9 mouse cellular contexts compared by ENCODE assay signal in the genomic region with DNA sequence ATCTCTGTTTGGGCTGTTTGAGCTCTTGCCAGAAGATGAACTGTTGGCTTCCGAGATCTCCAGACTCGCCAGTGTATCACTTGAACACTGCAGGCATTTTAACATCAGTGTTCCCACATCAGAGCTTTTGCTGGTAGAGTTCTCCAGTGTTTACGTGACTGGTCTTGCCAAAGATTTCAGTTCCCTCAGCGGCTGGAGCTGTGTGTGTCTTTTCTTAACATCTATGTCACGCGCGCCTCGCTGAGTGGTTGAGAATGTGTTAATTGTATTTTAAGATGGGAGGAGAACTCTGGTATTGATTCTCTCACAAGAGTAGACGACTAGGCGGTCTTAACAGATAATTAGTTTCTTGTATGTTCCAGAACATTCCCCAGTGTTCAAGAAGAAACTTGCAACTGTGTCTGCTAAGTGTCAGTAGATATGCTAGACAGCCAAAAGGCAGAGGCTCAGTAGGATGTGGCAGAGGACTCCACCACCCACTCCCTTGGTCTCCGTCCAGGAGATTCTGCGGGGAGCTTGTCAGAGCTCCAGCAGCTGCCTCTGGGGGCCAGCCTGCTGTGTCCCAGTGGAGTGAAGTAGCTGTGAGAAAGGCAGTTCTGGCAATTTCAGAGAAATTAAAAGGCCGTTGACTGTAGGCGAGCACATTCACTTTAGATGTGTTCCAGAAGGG. TPM values are rescaled to one million over a fixed set of nuclear protein-coding genes. Genes with fewer than 3 reads are reported as not detected.
DNase-seq lines count a peak whose midpoint lies in the region; ATAC-seq and TF ChIP-seq lines count a peak whose summit lies in the region.
"Had no signal": no experiment of that assay in that cellular context is flagged by ENCODE, and none has a peak within 500 bp of the region (broad histone marks: within the 10 kb centered on the region; RNA-seq: fewer than 3 reads in every experiment).

No protein-coding gene starts in this region.

- no peak overlapping the region for H3K27ac ChIP-seq in liver, postnatal 0 days (ENCODE audit: low read depth)
- H3K27ac ChIP-seq in hindbrain, embryonic 11.5 days (ENCODE audit: low read depth, low read length) = no peak overlapping the region

- WGBS in liver, postnatal 0 days (ENCODE audit: insufficient replicate concordance) = 80% methylated on average over 14 of the region's 14 CpGs
- 72% methylated on average over 14 of the region's 14 CpGs for WGBS in hindbrain, embryonic 11.5 days

- H3K4me2 ChIP-seq in liver, postnatal 0 days (ENCODE audit: low read depth, low read length) = no peak overlapping the region
- no peak overlapping the region for H3K4me2 ChIP-seq in hindbrain, embryonic 11.5 days (replicated peaks; ENCODE audit: low read depth, low read length)

- peaks cover 11% of the 10 kb centered on the region for H3K4me1 ChIP-seq in liver, postnatal 0 days (ENCODE audit: insufficient read depth)
- no peaks in the 10 kb centered on the region for H3K4me1 ChIP-seq in hindbrain, embryonic 11.5 days (replicated peaks; ENCODE audit: control insufficient read depth, insufficient read depth, low read length)

- H3K9me3 ChIP-seq in liver, postnatal 0 days (ENCODE audit: low read length) = no peaks in the 10 kb centered on the region
- H3K9me3 ChIP-seq in hindbrain, embryonic 11.5 days (ENCODE audit: control insufficient read depth, low read length) = no peaks in the 10 kb centered on the region
- H3K9me3 ChIP-seq: G1E had no signal

- no peak overlapping the region for H3K9ac ChIP-seq in liver, postnatal 0 days (replicated peaks)
- H3K9ac ChIP-seq in hindbrain, embryonic 11.5 days (ENCODE audit: low read depth, low read length) = 0 out of 2 replicates have a peak overlapping the region, but pooled peaks have one; percentile 7

- ATAC-seq in liver, postnatal 0 days = no peak
- ATAC-seq in hindbrain, embryonic 11.5 days (ENCODE audit: low FRiP score) = no peak

- TF ChIP-seq EP300 in liver, postnatal 0 days (IDR thresholded peaks at IDR 0.05; ENCODE audit: low read depth) = no peak

- TF ChIP-seq CTCF in liver, postnatal 0 days (IDR thresholded peaks at IDR 0.05; ENCODE audit: low read depth) = no peak

- DNase-seq in liver = peak; percentile 36
- DNase-seq in liver, postnatal 0 days = no peak
- DNase-seq in frontal cortex, postnatal 14 days (ENCODE audit: low spot score in 2 of 2) = peak; percentile 72 to 73
- no peak for DNase-seq in hindbrain, embryonic 11.5 days (ENCODE audit: low spot score)
- DNase-seq in left cerebral cortex, adult 18-20 months (ENCODE audit: low spot score in 2 of 2) = peak; percentile 85 to 92
- peak; percentile 78 for DNase-seq in lung, postnatal 36 days
- DNase-seq in testis, postnatal 14 days (ENCODE audit: low spot score) = peak; percentile 70
- no peak for DNase-seq in thymus, adult 18-20 months

- H3K27me3 ChIP-seq in liver, postnatal 0 days (ENCODE audit: insufficient read depth, low read length) = no peaks in the 10 kb centered on the region
- H3K27me3 ChIP-seq in hindbrain, embryonic 11.5 days (ENCODE audit: control insufficient read depth, insufficient read depth, low read length) = no peaks in the 10 kb centered on the region

- no peak overlapping the region for H3K4me3 ChIP-seq in liver, postnatal 0 days (ENCODE audit: low read depth, low read length)
- H3K4me3 ChIP-seq in hindbrain, embryonic 11.5 days (ENCODE audit: low read depth, low read length) = no peak overlapping the region

- peaks cover 5% of the 10 kb centered on the region; the same call in 1 of the 2 replicates for H3K36me3 ChIP-seq in liver, postnatal 0 days (replicated peaks; ENCODE audit: insufficient read depth, low read length)
- no peaks in the 10 kb centered on the region for H3K36me3 ChIP-seq in hindbrain, embryonic 11.5 days (ENCODE audit: control insufficient read depth, insufficient read depth, low read length)

RNA-seq across cellular contexts. Expression of a gene that starts 29.3 kb away (rescaled TPM):
- polyA plus RNA-seq in liver, postnatal 0 days (2015; fragmentation: Nextera tagmentation; extraction: Ambion mirVana) = 4.7 and 8.2 TPM in 2 replicates
- polyA plus RNA-seq in hindbrain, embryonic 11.5 days (2014; fragmentation: Nextera tagmentation; extraction: Ambion mirVana) = 25.3 and 26.5 TPM in 2 replicates
- total RNA-seq in left cerebral cortex, adult 18-20 months (2021) = 10 to 100 TPM; 37.1 to 38.7 TPM

Comparison
In these comparisons a context has a peak if more than half of its experiments do, and no peak if none do; other contexts are left out.
1. DNase-seq: peak in liver (single experiment), frontal cortex, postnatal 14 days (2 of 2), left cerebral cortex, adult 18-20 months (2 of 2), lung, postnatal 36 days (single experiment) and testis, postnatal 14 days (single experiment); none in liver, postnatal 0 days (single experiment), hindbrain, embryonic 11.5 days (single experiment) and thymus, adult 18-20 months (0 of 2).